Mouse (Mus musculus): ENCODE measurements around the gene Hprt. TPM values are rescaled to one million over a fixed set of nuclear protein-coding genes. Genes with fewer than 3 reads are reported as not detected.
A peak's percentile ranks its signal among the peaks of the same experiment; 100 is the strongest.

The Hprt gene
- polyA plus RNA-seq, 1 experiment from 2014 or later = 149 TPM

DNA sequence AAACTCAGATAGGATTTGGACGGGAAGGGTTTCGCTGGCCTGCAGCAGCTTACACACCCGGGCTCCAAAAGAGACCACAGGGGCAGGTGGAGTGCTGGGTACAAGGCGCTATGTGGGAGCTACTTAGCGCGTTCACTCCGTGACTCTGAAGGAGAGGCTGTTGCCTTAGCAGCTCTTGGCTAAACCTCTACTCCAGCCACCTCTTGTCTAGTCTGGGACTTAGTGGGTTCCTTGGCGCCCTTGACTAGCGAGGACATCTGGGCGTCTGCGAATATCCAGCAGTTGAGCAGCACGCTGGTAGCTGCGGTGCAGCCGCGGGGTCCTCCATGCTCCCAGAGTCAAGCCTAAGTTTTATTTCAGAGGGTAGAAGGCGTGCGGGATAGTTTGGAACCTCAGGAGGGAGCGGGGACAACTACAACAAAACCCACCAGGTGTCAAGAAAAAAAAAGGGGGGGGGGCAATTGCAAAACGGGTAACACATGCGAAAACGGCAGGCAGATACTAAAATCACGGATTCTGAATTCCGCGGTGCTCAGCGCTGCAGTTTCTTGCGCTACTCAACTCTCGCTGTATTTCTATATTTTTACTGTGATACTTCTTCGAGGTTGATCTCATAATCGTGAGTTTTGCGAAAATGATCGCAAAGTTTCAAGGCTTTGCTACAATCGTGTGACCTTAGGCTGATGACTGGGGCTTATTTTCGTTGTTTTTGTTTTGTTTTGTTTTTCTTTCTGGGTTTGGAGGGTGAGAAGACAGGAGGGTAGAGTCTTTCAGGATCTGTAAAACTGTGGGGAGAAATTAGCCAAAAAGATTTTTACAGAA is 70.7 kb downstream of the Hprt start:
- WGBS = 14% methylated on average over 33 of the region's 33 CpGs
- H3K27me3 ChIP-seq = no peaks in the 10 kb centered on the region
- peak overlapping the region; percentile 93; the same call in 1 of the 2 replicates for H3K27ac ChIP-seq (replicated peaks)
- H3K36me3 ChIP-seq = no peaks in the 10 kb centered on the region
- H3K4me1 ChIP-seq = peaks cover 5% of the 10 kb centered on the region
- H3K9ac ChIP-seq = no peak overlapping the region
- H3K4me3 ChIP-seq (replicated peaks) = peak overlapping the region; percentile 57
- peak overlapping the region; percentile 56 for H3K4me2 ChIP-seq (replicated peaks)
- ATAC-seq (ENCODE audit: insufficient number of reproducible peaks, low FRiP score, low TSS enrichment, low read depth) = no peak
- H3K9me3 ChIP-seq (replicated peaks) = no peaks in the 10 kb centered on the region

GRCm38 (mm10) chrX:53059426-53060007 is 71.6 kb downstream of the Hprt start:
- Histone ChIP-seq H3K4me1 (no peaks in the 10 kb centered on the region), H3K4me2 (replicated peaks) (peak overlapping the region; percentile 56; the same call in 1 of the 2 replicates), H3K36me3 (no peaks in the 10 kb centered on the region), H3K9ac (no peak overlapping the region), H3K27me3 (no peaks in the 10 kb centered on the region), H3K9me3 (replicated peaks) (no peaks in the 10 kb centered on the region), H3K27ac (replicated peaks) (no peak overlapping the region), H3K4me3 (replicated peaks) (no peak overlapping the region)
- WGBS = 25% methylated on average over 11 of the region's 11 CpGs
- ATAC-seq (ENCODE audit: insufficient number of reproducible peaks, low FRiP score, low TSS enrichment, low read depth) = no peak

DNA sequence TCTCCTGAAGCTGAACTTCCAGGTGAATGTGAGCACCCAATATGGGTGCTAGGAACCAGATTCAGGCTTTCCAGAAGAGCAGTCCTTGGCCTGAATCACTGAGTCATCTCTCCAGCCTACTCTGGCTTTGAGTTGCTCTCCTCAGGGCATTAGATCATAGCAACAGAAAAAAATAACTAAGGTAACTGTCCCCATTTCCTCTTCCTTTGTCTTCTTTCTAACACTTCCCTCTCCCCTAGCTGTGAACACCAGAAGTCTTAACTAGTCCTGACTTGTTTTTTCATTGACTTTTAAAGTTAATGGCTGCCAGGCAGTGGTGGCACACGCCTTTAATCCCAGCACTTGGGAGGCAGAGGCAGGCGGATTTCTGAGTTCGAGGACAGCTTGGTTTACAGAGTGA is 76.5 kb downstream of the Hprt start:
- 86% methylated on average over 3 of the region's 3 CpGs for WGBS
- H3K4me2 ChIP-seq (replicated peaks) = no peak overlapping the region
- H3K27me3 ChIP-seq = no peaks in the 10 kb centered on the region
- H3K36me3 ChIP-seq = no peaks in the 10 kb centered on the region
- H3K4me1 ChIP-seq = no peaks in the 10 kb centered on the region
- ATAC-seq (ENCODE audit: insufficient number of reproducible peaks, low FRiP score, low TSS enrichment, low read depth) = no peak
- H3K9ac ChIP-seq = no peak overlapping the region
- H3K4me3 ChIP-seq (replicated peaks) = no peak overlapping the region
- H3K27ac ChIP-seq (replicated peaks) = no peak overlapping the region
- no peaks in the 10 kb centered on the region for H3K9me3 ChIP-seq (replicated peaks)

MicroRNAs within 50 kb of the gene (microRNA counts, 519-probe panel; counts per million panel counts)
- microRNA mmu-miR-322 (3,886 counts per million, percentile 91 among the panel's probes with 10 or more counts), microRNA mmu-miR-351 (2,489 counts per million, percentile 57 among the panel's probes with 10 or more counts), microRNA mmu-miR-450a-3p (887 counts per million, percentile 3 among the panel's probes with 10 or more counts), microRNA mmu-miR-450a-5p (3,755 counts per million, percentile 88 among the panel's probes with 10 or more counts), microRNA mmu-miR-450b-3p (2,606 counts per million, percentile 60 among the panel's probes with 10 or more counts), microRNA mmu-miR-450b-5p (1,547 counts per million, percentile 13 among the panel's probes with 10 or more counts), microRNA mmu-miR-503 (2,544 counts per million, percentile 58 among the panel's probes with 10 or more counts), microRNA mmu-miR-542-3p (2,159 counts per million, percentile 47 among the panel's probes with 10 or more counts), microRNA mmu-miR-542-5p (2,785 counts per million, percentile 66 among the panel's probes with 10 or more counts)

Small RNA genes lying within 50 kb of the gene (microRNA-seq; reads per million reads assigned to microRNA genes)
- 35,770 reads per million, percentile 98 among the genes with 10 or more reads in this experiment for gene Mir322 (ENCODE audit: borderline number of aligned reads)
- gene Mir351 (ENCODE audit: borderline number of aligned reads) = 7,769 reads per million, percentile 93 among the genes with 10 or more reads in this experiment
- 34.5 reads per million, percentile 41 among the genes with 10 or more reads in this experiment for gene Mir450-1 (ENCODE audit: borderline number of aligned reads)
- 13.8 reads per million, percentile 31 among the genes with 10 or more reads in this experiment for gene Mir450-2 (ENCODE audit: borderline number of aligned reads)
- 201 reads per million, percentile 62 among the genes with 10 or more reads in this experiment for gene Mir450b (ENCODE audit: borderline number of aligned reads)
- gene Mir503 (ENCODE audit: borderline number of aligned reads) = 1,032 reads per million, percentile 76 among the genes with 10 or more reads in this experiment
- gene Mir542 (ENCODE audit: borderline number of aligned reads) = 913 reads per million, percentile 75 among the genes with 10 or more reads in this experiment

Other genes starting within 250 kb of the Hprt start
- gene Ccdc160, start 196.9 kb upstream of the Hprt start, polyA plus RNA-seq (2015; fragmentation: Nextera tagmentation; extraction: Ambion mirVana) = 0.35 and 0.65 TPM in 2 replicates
- 34.5 and 37.0 TPM in 2 replicates for gene Phf6, start 75.9 kb upstream of the Hprt start, polyA plus RNA-seq (2015; fragmentation: Nextera tagmentation; extraction: Ambion mirVana)

Measured in embryonic facial prominence, embryonic 15.5 days (tissue).